Mouse (Mus musculus) heart, adult 2 months (tissue): ENCODE data around the gene Rbfox3. TPM values are rescaled to one million over a fixed set of nuclear protein-coding genes. Genes with fewer than 3 reads are reported as not detected.

Source experiments
- DNase-seq, 2 experiments: peaks; one replicate each; pipeline ENCODE4 v3.0.0; 2021
- H3K27ac ChIP-seq: fragments of 200-600 bp; 2 replicates; pipeline ENCODE4 v1.8.1; 2022
- H3K27me3 ChIP-seq: fragments of 200-500 bp; 2 replicates; pipeline ENCODE4 v1.6.1; 2012; ENCODE audit warnings: mild to moderate bottlenecking, low read length, inconsistent platforms, mixed read lengths; ENCODE audit not compliant: control insufficient read depth, insufficient read depth
- H3K36me3 ChIP-seq: fragments of 200-500 bp; 2 replicates; pipeline ENCODE4 v1.6.1; 2012; ENCODE audit warnings: low read length, inconsistent platforms; ENCODE audit not compliant: control insufficient read depth, insufficient read depth
- H3K4me1 ChIP-seq: fragments of 200-500 bp; 2 replicates; pipeline ENCODE4 v1.6.1; 2011; ENCODE audit warnings: low read length; ENCODE audit not compliant: control insufficient read depth, insufficient read depth
- H3K4me3 ChIP-seq: fragments of 200-600 bp; 2 replicates; pipeline ENCODE4 v1.8.1; 2022
- H3K79me2 ChIP-seq: fragments of 200-500 bp; replicated peaks from 2 replicates; pipeline ENCODE4 v1.6.1; 2012; ENCODE audit warnings: mild to moderate bottlenecking, inconsistent platforms, low read length, moderate library complexity, mixed read lengths; ENCODE audit not compliant: control insufficient read depth, insufficient read depth
- H3K9ac ChIP-seq: fragments of 200-500 bp; 2 replicates; pipeline ENCODE4 v1.6.1; 2012; ENCODE audit warnings: low read depth, mild to moderate bottlenecking, control low read depth, inconsistent platforms, low read length, mixed read lengths
- CTCF ChIP-seq: fragments of 200-600 bp; IDR thresholded peaks from 2 replicates; pipeline ENCODE4 v1.8.1; 2022; ENCODE audit warnings: antibody characterized with exemption, mild to moderate bottlenecking, moderate library complexity
- EP300 ChIP-seq: fragments of 200-500 bp; IDR thresholded peaks from 2 replicates; pipeline ENCODE4 v1.6.1; 2011; ENCODE audit warnings: low read depth, low read length, control low read depth; ENCODE audit not compliant: insufficient read depth
- POLR2A ChIP-seq: fragments of 200-500 bp; IDR thresholded peaks from 2 replicates; pipeline ENCODE4 v1.6.1; 2011; ENCODE audit warnings: mild to moderate bottlenecking, low read depth, low read length, control low read depth; ENCODE audit not compliant: insufficient read depth
- WGBS: fragments of 180-500 bp; shearing (Covaris S2); methylation state at CpG from one replicate; pipeline ENCODE4 v1.1.7; 2018; 5-methylcytosine and 5-hydroxymethylcytosine counted together
- intact Hi-C: fragments of 180-260 bp; cut with DNase I; formaldehyde crosslinking; loops from one replicate; pipeline ENCODE4 v1.15.1; 2025
- polyA plus RNA-seq: library from polyadenylated mRNA; depleted of rRNA; stranded (reverse); fragments of >200 nt; gene quantifications from 2 replicates; pipeline ENCODE4 v1.2.3, GENCODE M21; 2012
- total RNA-seq, 2 experiments: library from RNA; stranded (reverse); gene quantifications; 2 replicates each; pipeline ENCODE4 v1.2.3; 2021

Rbfox3 gene
- total and polyA plus RNA-seq, 3 experiments = 0.16 to 0.23 TPM; not detected in 1

DNA sequence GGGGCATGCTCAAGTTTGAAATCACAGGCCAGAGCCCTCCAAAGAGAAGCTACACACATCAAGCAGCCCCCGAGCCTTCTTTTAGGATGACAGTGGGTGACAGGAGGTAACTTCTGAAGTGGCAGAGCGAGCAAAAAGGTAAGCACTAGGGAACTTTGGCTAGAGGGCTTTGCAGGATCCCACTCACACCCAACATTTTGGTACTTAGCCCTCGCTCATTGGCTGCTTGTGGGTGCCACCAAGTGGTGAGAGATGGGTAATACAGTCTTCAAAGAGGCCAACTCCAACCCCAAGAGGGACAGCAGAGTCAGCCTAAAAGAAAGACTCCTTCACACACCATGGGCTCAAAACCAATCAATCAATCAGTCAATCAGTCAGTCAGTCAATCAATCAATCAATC, 168.6 kb downstream of the Rbfox3 start:
- Histone ChIP-seq H3K9ac (no peak overlapping the region), H3K79me2 (no peaks in the 10 kb centered on the region), H3K27me3 (peaks cover 2% of the 10 kb centered on the region; the same call in 1 of the 2 replicates), H3K27ac (no peak overlapping the region), H3K4me3 (no peak overlapping the region), H3K36me3 (no peaks in the 10 kb centered on the region), H3K4me1 (no peaks in the 10 kb centered on the region; the same call in 1 of the 2 replicates)
- WGBS = 10% methylated on average over 3 of the region's 3 CpGs
- TF ChIP-seq EP300 = no peak
- TF ChIP-seq POLR2A = no peak
- peak; percentile 80 for TF ChIP-seq CTCF
- intact Hi-C loops = loop anchor here (2.0 to 5.0 kb wide), 2 partner anchors 234 to 235 kb away; no protein-coding TSS in a partner anchor
- DNase-seq = peak; percentile 31 to 46

DNA sequence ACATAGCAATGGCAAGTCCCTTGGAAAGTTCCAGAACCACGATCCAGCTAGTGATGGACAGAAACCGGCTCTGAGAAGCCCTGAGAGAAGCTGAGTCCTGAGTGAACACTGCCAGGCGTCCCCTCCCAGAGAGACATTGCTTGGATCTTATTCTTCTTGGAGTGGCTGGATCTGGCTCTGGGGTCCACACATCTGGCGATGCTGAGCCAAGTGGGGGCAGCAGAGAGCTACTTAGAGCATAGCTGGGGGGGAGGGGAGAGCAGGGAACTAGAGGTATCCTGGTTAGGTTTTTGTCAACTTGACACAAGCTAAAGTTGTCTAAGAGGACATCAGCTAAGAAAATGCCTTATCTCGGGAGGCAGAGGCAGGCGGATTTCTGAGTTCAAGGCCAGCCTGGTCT, 170.1 kb downstream of the Rbfox3 start:
- H3K36me3 ChIP-seq = no peaks in the 10 kb centered on the region
- DNase-seq = peak in 1 of 2 experiments; percentile 29
- H3K4me1 ChIP-seq = no peaks in the 10 kb centered on the region; the same call in 1 of the 2 replicates
- peaks cover 2% of the 10 kb centered on the region; the same call in 1 of the 2 replicates for H3K27me3 ChIP-seq
- 25% methylated on average over 6 of the region's 6 CpGs for WGBS
- H3K9ac ChIP-seq = no peak overlapping the region
- intact Hi-C loops = loop anchor here (5.0 kb wide), 1 partner anchor 236 kb away; no protein-coding TSS in a partner anchor
- H3K79me2 ChIP-seq = no peaks in the 10 kb centered on the region
- H3K4me3 ChIP-seq = no peak overlapping the region
- TF ChIP-seq CTCF = peak; percentile 43
- TF ChIP-seq POLR2A = no peak
- no peak overlapping the region for H3K27ac ChIP-seq

DNA sequence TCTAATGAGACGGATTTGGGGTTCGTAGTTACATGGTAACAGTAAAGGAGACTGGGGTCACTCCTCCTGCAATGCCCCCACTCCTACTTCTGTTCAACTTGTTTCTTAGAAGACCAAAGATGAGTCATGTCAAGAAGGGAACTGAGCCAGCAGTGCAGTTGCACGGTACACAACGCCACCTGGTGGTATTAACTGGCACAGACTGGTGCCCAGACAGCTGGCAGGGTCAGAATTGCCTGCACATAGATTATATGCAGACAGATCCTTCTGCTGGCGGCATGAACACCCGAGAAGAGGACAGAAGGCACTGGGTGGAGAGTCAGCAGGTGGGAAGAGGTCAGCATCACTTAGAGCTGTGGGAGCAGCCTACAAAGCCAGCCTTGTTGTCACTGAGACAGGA, 171.4 kb downstream of the Rbfox3 start:
- Histone ChIP-seq H3K27me3 (peaks cover 2% of the 10 kb centered on the region; the same call in 1 of the 2 replicates), H3K4me3 (no peak overlapping the region), H3K27ac (no peak overlapping the region), H3K4me1 (no peaks in the 10 kb centered on the region; the same call in 1 of the 2 replicates), H3K9ac (no peak overlapping the region), H3K79me2 (no peaks in the 10 kb centered on the region), H3K36me3 (no peaks in the 10 kb centered on the region)
- 15% methylated on average over 6 of the region's 6 CpGs for WGBS
- intact Hi-C loops = loop anchor here (1.0 to 5.0 kb wide), 2 partner anchors 92 to 237 kb away; no protein-coding TSS in a partner anchor
- TF ChIP-seq POLR2A (no peak), CTCF (peak; percentile 87), EP300 (0 out of 2 replicates have a peak, but pooled peaks have one; percentile 24)
- peak; percentile 63 to 78 for DNase-seq

GRCm38 (mm10) chr11:118738855-118739832, 172.3 kb downstream of the Rbfox3 start:
- WGBS = 12% methylated on average over 23 of the region's 23 CpGs
- intact Hi-C loops = loop anchor here (1.0 to 2.0 kb wide), 2 partner anchors 166 to 293 kb away; no protein-coding TSS in a partner anchor
- TF ChIP-seq EP300 (peak; percentile 62; the same call in 1 of the 2 replicates), CTCF (peak; percentile 98), POLR2A (no peak)

GRCm38 (mm10) chr11:118738323-118738722, 173.1 kb downstream of the Rbfox3 start:
- no peak overlapping the region for H3K27ac ChIP-seq
- H3K4me1 ChIP-seq = no peaks in the 10 kb centered on the region; the same call in 1 of the 2 replicates
- TF ChIP-seq EP300 (no peak), CTCF (no peak), POLR2A (no peak)
- H3K36me3 ChIP-seq = no peaks in the 10 kb centered on the region
- intact Hi-C loops = loop anchor here (2.0 kb wide), 1 partner anchor 166 kb away; no protein-coding TSS in a partner anchor
- H3K9ac ChIP-seq = no peak overlapping the region
- H3K27me3 ChIP-seq = no peaks in the 10 kb centered on the region
- WGBS = 40% methylated on average over 7 of the region's 7 CpGs
- no peak overlapping the region for H3K4me3 ChIP-seq
- H3K79me2 ChIP-seq = no peaks in the 10 kb centered on the region
- no peak for DNase-seq

More at GRCm38 (mm10) chr11:118738855-118739832, 172.3 kb downstream of the Rbfox3 start:
- Histone ChIP-seq H3K27me3 (0 out of 2 replicates have a peak, but pooled peaks cover 2% of the 10 kb centered on the region), H3K4me1 (no peaks in the 10 kb centered on the region; the same call in 1 of the 2 replicates), H3K27ac (no peak overlapping the region), H3K79me2 (no peaks in the 10 kb centered on the region), H3K36me3 (no peaks in the 10 kb centered on the region), H3K9ac (no peak overlapping the region), H3K4me3 (no peak overlapping the region)
- peak; percentile 71 to 83 for DNase-seq
